Mouse (Mus musculus) embryonic facial prominence, embryonic 14.5 days (tissue): Measurements from ENCODE around the gene Gm12185. TPM values are rescaled to one million over a fixed set of nuclear protein-coding genes. Genes with fewer than 3 reads are reported as not detected.
"Not testable (repeated sequence)": the region's sequence is repeated elsewhere in the genome, so short reads cannot be mapped to it uniquely, and the experiment has no call there.

ENCODE experiments used
- ATAC-seq: fragments of 200-750 bp; cut with Nextera tagmentation; 2 replicates; pipeline ENCODE4 v1.8.0; 2017; ENCODE audit warnings: low read depth, moderate number of reproducible peaks, moderate TSS enrichment
- DNase-seq: peaks from one replicate; pipeline ENCODE4 v3.0.0-alpha.2; 2015; ENCODE audit warnings: low spot score
- H3K27ac ChIP-seq: fragments of 300-500 bp; sonication (generic); replicated peaks from 2 replicates; pipeline ENCODE4 v1.5.1; 2014; ENCODE audit warnings: low read depth, mild to moderate bottlenecking, low read length, moderate library complexity
- H3K27me3 ChIP-seq: fragments of 300-500 bp; sonication (generic); replicated peaks from 2 replicates; pipeline ENCODE4 v1.6.1; 2014; ENCODE audit warnings: low read length; ENCODE audit not compliant: control insufficient read depth, insufficient read depth
- H3K36me3 ChIP-seq: fragments of 300-500 bp; sonication (generic); 2 replicates; pipeline ENCODE4 v1.6.1; 2014; ENCODE audit warnings: low read length, mixed read lengths; ENCODE audit not compliant: control insufficient read depth, insufficient read depth
- H3K4me1 ChIP-seq: fragments of 300-500 bp; sonication (generic); 2 replicates; pipeline ENCODE4 v1.6.1; 2014; ENCODE audit warnings: antibody characterized with exemption, low read length; ENCODE audit not compliant: control insufficient read depth, insufficient read depth
- H3K4me2 ChIP-seq: fragments of 300-500 bp; sonication (generic); 2 replicates; pipeline ENCODE4 v1.6.1; 2014; ENCODE audit warnings: low read depth, mild to moderate bottlenecking, low read length, moderate library complexity, mixed read lengths
- H3K4me3 ChIP-seq: fragments of 300-500 bp; sonication (generic); 2 replicates; pipeline ENCODE4 v1.5.1; 2014; ENCODE audit warnings: low read depth, mild to moderate bottlenecking, low read length
- H3K9ac ChIP-seq: fragments of 300-500 bp; sonication (generic); 2 replicates; pipeline ENCODE4 v1.6.1; 2014; ENCODE audit warnings: low read depth, mild to moderate bottlenecking, low read length, moderate library complexity, mixed read lengths
- H3K9me3 ChIP-seq: fragments of 300-500 bp; sonication (generic); 2 replicates; pipeline ENCODE4 v1.6.1; 2016; ENCODE audit warnings: low read length; ENCODE audit not compliant: control insufficient read depth
- WGBS: fragments of 180-500 bp; shearing (Covaris S2); extraction: QIAGEN DNeasy Blood & Tissue Kit; methylation state at CpG from one replicate; pipeline ENCODE4 v1.1.7; 2014; 5-methylcytosine and 5-hydroxymethylcytosine counted together
- polyA plus RNA-seq: library from polyadenylated mRNA; unstranded; fragments of >200 nt; fragmentation: Nextera tagmentation; extraction: Ambion mirVana; gene quantifications from 2 replicates; pipeline ENCODE4 v1.2.1, GENCODE M21; 2014

The Gm12185 gene
- polyA plus RNA-seq, 1 experiment from 2014 or later: not detected

DNA sequence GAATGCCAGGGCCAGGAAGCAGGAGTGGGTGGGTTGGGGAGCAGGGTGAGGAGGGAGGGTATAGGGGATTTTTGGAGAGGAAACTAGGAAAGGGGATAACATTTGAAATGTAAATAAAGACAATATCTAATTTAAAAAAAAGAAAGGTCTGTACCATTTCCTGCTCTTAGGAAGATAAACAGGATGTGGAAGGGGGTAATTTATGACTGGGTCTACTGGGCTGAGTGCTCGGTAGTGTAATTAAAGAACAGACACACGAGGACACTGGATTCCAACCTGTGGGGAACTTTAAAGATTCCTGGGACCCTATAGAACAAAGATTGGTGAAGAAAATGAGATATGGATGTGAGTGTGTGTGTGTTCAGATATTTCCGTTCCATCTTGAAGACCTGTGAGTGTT, 9.2 kb downstream of the Gm12185 start:
- WGBS: no CpG with 5 or more reads among the region's 3 CpGs
- ATAC-seq, H3K9me3 ChIP-seq, H3K4me3 ChIP-seq, H3K27ac ChIP-seq, H3K4me1 ChIP-seq, H3K27me3 ChIP-seq, H3K9ac ChIP-seq, H3K4me2 ChIP-seq, H3K36me3 ChIP-seq, DNase-seq: not testable (repeated sequence)

DNA sequence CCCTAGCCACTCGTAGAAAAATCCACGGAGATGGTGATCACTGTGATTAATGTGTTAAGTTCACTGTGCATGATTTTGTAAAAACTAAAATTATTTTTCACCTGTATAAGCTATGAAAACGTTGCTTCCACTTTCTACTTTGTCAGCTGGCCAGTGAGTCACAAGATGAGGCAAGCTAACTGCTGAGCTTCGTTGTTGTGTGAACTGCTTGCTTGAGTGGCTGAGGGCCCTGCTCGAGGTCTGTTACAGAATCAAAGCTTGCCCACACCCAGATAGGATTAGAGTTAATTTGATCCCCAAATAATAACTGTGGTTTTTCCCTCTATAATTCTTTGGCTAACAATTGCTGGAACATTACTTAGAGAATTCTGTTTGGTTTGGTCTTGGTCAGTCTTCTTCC, 12.0 kb downstream of the Gm12185 start:
- not testable (repeated sequence) for H3K36me3 ChIP-seq, DNase-seq, ATAC-seq, H3K4me3 ChIP-seq, H3K9me3 ChIP-seq, H3K4me1 ChIP-seq, H3K4me2 ChIP-seq, H3K27ac ChIP-seq, H3K9ac ChIP-seq, H3K27me3 ChIP-seq
- no CpG with 5 or more reads among the region's 5 CpGs for whole genome bisulfite sequencing

DNA sequence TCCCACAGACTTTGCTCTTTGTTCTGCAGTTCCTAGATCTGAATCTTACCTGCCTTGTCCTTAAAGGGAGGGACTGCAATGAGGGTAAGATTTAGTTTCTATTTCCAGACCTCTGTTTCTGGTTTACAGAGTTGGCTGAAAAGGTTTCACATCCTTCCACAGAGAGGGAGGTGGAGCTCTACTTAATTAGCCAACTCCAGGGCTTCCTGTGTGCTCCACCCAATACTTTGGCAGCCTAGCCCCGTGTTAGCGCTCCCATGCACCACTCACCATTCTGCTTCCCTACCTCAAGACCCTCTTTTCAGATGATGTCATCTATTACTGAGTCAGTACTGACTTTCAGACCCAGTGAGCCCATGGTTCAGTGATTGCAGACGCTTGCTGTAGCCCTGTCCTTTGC, 12.8 kb downstream of the Gm12185 start, which contains the start of gene 9930111J21Rik1:
Gene 9930111J21Rik1, minus strand, starts transcription at position 148 of the 400 bp plus-strand sequence.
- DNase-seq, H3K4me3 ChIP-seq, H3K27ac ChIP-seq, H3K27me3 ChIP-seq, ATAC-seq, H3K36me3 ChIP-seq, H3K9me3 ChIP-seq, H3K4me2 ChIP-seq, H3K9ac ChIP-seq, H3K4me1 ChIP-seq: not testable (repeated sequence)
- WGBS: no CpG with 5 or more reads among the region's 3 CpGs

DNA sequence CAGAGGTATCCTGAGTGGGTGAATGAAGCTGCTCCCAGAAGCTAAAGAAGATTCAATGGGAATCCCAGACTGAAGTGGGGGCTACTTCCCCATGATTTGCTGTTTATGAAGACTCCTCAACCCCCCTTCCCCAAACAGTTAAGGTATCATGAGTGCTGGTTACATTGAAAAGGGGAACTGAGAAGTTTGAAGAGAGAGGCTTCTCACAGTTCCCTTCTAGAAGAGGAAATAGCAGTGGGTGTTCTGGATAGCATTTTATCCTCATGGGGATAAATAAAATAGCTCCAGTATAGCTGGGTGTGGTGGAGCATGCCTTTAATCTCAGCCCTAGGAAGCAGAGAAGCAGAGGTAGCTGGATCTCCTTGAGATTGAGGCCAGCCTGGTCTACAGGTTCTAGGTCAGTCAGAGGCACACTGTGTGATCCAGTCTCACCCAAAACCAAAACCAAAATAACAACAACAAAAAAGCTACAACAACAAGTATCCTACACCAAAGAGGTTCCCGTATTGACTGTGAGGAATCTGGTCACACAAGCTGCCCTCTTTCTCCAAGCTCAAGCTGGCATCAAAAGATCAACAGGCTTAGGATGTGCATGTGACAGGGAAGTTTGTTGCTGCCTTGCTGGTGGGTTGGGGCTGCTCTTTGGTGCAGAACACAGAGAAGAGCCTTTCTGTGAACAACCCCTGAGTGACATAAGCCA, 13.6 kb downstream of the Gm12185 start, which contains the start of gene Olfr56:
Gene Olfr56, plus strand, starts transcription at position 650 of the 700 bp plus-strand sequence.
- not testable (repeated sequence) for DNase-seq, H3K9ac ChIP-seq, H3K27me3 ChIP-seq, H3K4me1 ChIP-seq, H3K9me3 ChIP-seq, H3K36me3 ChIP-seq, ATAC-seq, H3K27ac ChIP-seq, H3K4me3 ChIP-seq, H3K4me2 ChIP-seq
- no CpG with 5 or more reads among the region's 1 CpGs for WGBS

DNA sequence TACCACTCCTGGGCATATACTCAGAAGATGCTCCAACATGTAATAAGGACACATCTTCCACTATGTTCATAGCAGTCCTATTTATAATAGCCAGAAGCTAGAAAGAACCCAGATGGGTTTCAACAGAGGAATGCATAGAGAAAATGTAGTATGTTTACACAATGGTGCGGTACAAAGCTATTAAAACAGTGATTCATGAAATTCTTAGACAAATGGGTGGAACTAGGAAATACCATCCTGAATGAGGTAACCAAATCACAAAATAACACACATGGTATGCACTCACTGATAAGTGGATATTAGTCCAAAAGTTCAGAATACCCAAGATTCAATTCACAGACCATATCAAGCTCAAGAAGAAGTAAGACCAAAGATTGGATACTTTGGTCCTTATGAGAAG, 17.3 kb downstream of the Gm12185 start:
- not testable (repeated sequence) for H3K27ac ChIP-seq, DNase-seq, H3K27me3 ChIP-seq, H3K4me1 ChIP-seq, H3K9me3 ChIP-seq, H3K9ac ChIP-seq, ATAC-seq, H3K36me3 ChIP-seq, H3K4me3 ChIP-seq, H3K4me2 ChIP-seq
- no CpG with 5 or more reads among the region's 1 CpGs for WGBS

DNA sequence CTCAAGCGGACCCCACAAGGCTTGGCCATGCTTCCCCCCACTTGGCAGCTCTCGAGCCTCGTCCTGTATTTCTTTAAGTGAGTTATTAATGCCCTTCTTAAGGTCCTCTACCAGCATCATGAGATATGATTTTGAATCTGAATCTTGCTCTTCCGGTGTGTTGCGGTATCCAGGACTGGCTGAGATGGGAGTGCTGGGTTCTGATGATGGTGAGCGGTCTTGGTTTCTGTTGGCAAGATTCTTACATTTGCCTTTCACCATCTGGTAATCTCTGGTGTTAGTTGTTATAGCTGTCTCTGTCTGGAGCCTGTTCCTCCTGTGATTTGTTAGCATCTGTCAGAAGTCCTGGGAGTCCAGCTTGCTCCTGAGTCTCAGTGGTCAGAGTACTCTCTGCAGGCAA, 45.9 kb downstream of the Gm12185 start, which contains the start of gene Psme2b:
Gene Psme2b, minus strand, starts transcription at position 101 of the 400 bp plus-strand sequence.
- not testable (repeated sequence) for H3K4me2 ChIP-seq, H3K9ac ChIP-seq, H3K27me3 ChIP-seq, DNase-seq, H3K4me3 ChIP-seq, H3K4me1 ChIP-seq, ATAC-seq, H3K9me3 ChIP-seq, H3K36me3 ChIP-seq, H3K27ac ChIP-seq
- 91% methylated on average over 6 of the region's 6 CpGs for WGBS

DNA sequence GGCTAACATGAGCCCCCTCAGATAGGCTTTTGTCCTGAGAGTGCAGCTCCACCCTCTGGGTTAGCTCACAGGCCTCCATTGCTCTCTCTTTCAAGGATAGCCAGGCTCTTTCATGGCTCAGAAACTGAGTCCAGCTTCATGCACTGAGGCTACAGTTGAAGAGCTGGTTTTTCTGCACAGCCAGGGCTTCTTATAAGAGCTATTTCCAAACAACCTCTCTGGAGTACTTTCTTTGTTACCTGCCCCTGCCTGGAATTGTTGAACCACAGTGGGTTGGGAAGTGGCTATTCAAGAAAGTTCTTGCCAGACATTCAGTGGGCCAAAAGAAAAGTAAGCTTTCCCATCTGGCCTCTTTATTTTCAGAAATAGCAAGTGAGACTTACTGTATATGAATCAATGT, 52.7 kb downstream of the Gm12185 start:
- not testable (repeated sequence) for H3K27ac ChIP-seq, H3K36me3 ChIP-seq, H3K27me3 ChIP-seq, ATAC-seq, H3K9me3 ChIP-seq, H3K4me1 ChIP-seq, H3K4me2 ChIP-seq, H3K4me3 ChIP-seq, H3K9ac ChIP-seq, DNase-seq

DNA sequence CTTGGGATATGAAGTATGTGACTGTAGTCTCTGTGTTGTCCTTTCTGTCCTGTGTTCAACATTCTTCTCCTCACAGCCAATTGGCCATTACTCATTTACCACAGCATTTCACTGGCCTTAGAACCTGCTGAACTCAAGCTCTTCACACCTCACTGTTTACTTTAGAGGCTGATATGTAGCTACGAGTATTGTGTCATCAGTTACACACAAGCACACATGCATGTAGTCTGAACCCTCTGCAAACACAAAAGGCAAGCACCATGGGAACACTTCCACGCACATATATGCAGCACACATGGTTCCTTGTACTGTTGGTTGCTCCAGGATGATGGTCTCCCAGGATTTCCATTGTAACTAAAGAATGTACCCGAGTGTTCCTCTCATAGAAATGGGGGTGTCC, 56.7 kb downstream of the Gm12185 start:
- not testable (repeated sequence) for H3K27ac ChIP-seq, H3K36me3 ChIP-seq, H3K4me3 ChIP-seq, DNase-seq, H3K4me2 ChIP-seq, H3K9me3 ChIP-seq, H3K9ac ChIP-seq, ATAC-seq, H3K27me3 ChIP-seq, H3K4me1 ChIP-seq
- WGBS: no CpG with 5 or more reads among the region's 3 CpGs

DNA sequence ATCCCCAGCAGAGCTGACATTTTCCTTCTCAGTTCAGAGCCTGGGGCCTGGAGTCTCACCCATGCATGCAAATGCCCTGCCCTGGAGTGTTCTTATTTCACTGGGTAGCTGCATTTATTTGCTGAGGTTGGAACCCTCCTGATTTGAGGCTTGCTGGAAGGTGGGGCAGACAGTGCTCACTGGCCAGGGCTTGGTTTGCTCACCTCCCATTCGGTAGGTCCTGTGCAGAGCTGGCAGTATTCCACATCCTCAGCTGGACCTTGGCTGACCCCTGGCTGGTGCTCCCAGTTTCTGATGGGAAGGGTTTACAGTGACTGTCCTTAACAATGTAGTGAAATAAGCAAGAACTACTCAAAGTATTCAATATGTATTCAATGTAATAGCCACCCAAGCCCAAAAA, 58.1 kb downstream of the Gm12185 start:
- H3K36me3 ChIP-seq, H3K9me3 ChIP-seq, H3K27ac ChIP-seq, H3K27me3 ChIP-seq, H3K4me2 ChIP-seq, H3K4me1 ChIP-seq, DNase-seq, H3K9ac ChIP-seq, H3K4me3 ChIP-seq, ATAC-seq: not testable (repeated sequence)
- 50% methylated on average over 1 of the region's 1 CpGs for WGBS
